Mouse (Mus musculus) liver, embryonic 15.5 days (tissue): ENCODE results near the gene Npas3. TPM values are rescaled to one million over a fixed set of nuclear protein-coding genes. Genes with fewer than 3 reads are reported as not detected.

Experiments
- ATAC-seq: fragments of 200-750 bp; cut with Nextera tagmentation; 2 replicates; pipeline ENCODE4 v1.8.0; 2017; ENCODE audit warnings: moderate number of reproducible peaks, mild to moderate bottlenecking, moderate library complexity; ENCODE audit not compliant: insufficient read depth
- H3K27ac ChIP-seq: fragments of 300-500 bp; sonication (generic); replicated peaks from 2 replicates; pipeline ENCODE4 v1.5.1; 2015; ENCODE audit warnings: mild to moderate bottlenecking, inconsistent platforms
- H3K27me3 ChIP-seq: fragments of 300-500 bp; sonication (generic); 2 replicates; pipeline ENCODE4 v1.6.1; 2015; ENCODE audit warnings: mild to moderate bottlenecking, inconsistent platforms
- H3K36me3 ChIP-seq: fragments of 300-500 bp; sonication (generic); replicated peaks from 2 replicates; pipeline ENCODE4 v1.6.1; 2015; ENCODE audit warnings: moderate library complexity, mild to moderate bottlenecking, inconsistent platforms
- H3K4me1 ChIP-seq: fragments of 300-500 bp; sonication (generic); replicated peaks from 2 replicates; pipeline ENCODE4 v1.6.1; 2015; ENCODE audit warnings: inconsistent platforms
- H3K4me2 ChIP-seq: fragments of 300-500 bp; sonication (generic); 2 replicates; pipeline ENCODE4 v1.6.1; 2015; ENCODE audit warnings: moderate library complexity, mild to moderate bottlenecking, inconsistent platforms
- H3K4me3 ChIP-seq: fragments of 300-500 bp; sonication (generic); replicated peaks from 2 replicates; pipeline ENCODE4 v1.5.1; 2015; ENCODE audit warnings: mild to moderate bottlenecking, inconsistent platforms
- H3K9ac ChIP-seq: fragments of 300-500 bp; sonication (generic); 2 replicates; pipeline ENCODE4 v1.6.1; 2015; ENCODE audit warnings: moderate library complexity, mild to moderate bottlenecking, inconsistent platforms
- H3K9me3 ChIP-seq: fragments of 300-500 bp; sonication (generic); replicated peaks from 2 replicates; pipeline ENCODE4 v1.6.1; 2016; ENCODE audit warnings: inconsistent platforms
- WGBS: fragments of 180-500 bp; shearing (Covaris S2); methylation state at CpG from one replicate; pipeline ENCODE4 v1.1.7; 2015; ENCODE audit warnings: mixed read lengths; ENCODE audit not compliant: insufficient replicate concordance; 5-methylcytosine and 5-hydroxymethylcytosine counted together
- polyA plus RNA-seq: library from polyadenylated mRNA; unstranded; fragments of >200 nt; fragmentation: Nextera tagmentation; extraction: Ambion mirVana; gene quantifications from 2 replicates; pipeline ENCODE4 v1.2.1, GENCODE M21; 2015

Npas3 gene
- polyA plus RNA-seq, 1 experiment from 2014 or later: 0.33 TPM

GRCm38 (mm10) chr12:53331391-53331790, 82.9 kb downstream of the Npas3 start:
- ATAC-seq: no peak
- Histone ChIP-seq H3K9ac (no peak overlapping the region), H3K9me3 (no peaks in the 10 kb centered on the region), H3K27ac (no peak overlapping the region), H3K4me1 (no peaks in the 10 kb centered on the region), H3K4me2 (no peak overlapping the region), H3K4me3 (no peak overlapping the region), H3K27me3 (no peaks in the 10 kb centered on the region), H3K36me3 (no peaks in the 10 kb centered on the region)
- WGBS: 63% methylated on average over 9 of the region's 9 CpGs

- no peak overlapping the region for H3K4me3 ChIP-seq
- WGBS: 64% methylated on average over 3 of the region's 3 CpGs
These were observed 83.3 kb downstream of the Npas3 start for GRCm38 (mm10) chr12:53331800-53332199.

GRCm38 (mm10) chr12:53333251-53333650, 84.8 kb downstream of the Npas3 start:
- 67% methylated on average over 2 of the region's 2 CpGs for WGBS
- no peak overlapping the region for H3K9ac ChIP-seq
- no peak overlapping the region for H3K4me3 ChIP-seq
- no peaks in the 10 kb centered on the region for H3K36me3 ChIP-seq
- H3K4me2 ChIP-seq: no peak overlapping the region
- ATAC-seq: no peak
- H3K27ac ChIP-seq: no peak overlapping the region
- H3K9me3 ChIP-seq: no peaks in the 10 kb centered on the region
- H3K27me3 ChIP-seq: no peaks in the 10 kb centered on the region
- no peaks in the 10 kb centered on the region for H3K4me1 ChIP-seq

More at GRCm38 (mm10) chr12:53331800-53332199, 83.3 kb downstream of the Npas3 start:
- Histone ChIP-seq H3K4me1 (no peaks in the 10 kb centered on the region), H3K9ac (no peak overlapping the region), H3K27me3 (no peaks in the 10 kb centered on the region), H3K36me3 (no peaks in the 10 kb centered on the region), H3K27ac (no peak overlapping the region), H3K9me3 (no peaks in the 10 kb centered on the region), H3K4me2 (no peak overlapping the region)
- no peak for ATAC-seq

- Histone ChIP-seq H3K4me2 (no peak overlapping the region), H3K36me3 (no peaks in the 10 kb centered on the region), H3K4me3 (no peak overlapping the region), H3K4me1 (no peaks in the 10 kb centered on the region), H3K9me3 (no peaks in the 10 kb centered on the region), H3K27me3 (no peaks in the 10 kb centered on the region), H3K9ac (no peak overlapping the region), H3K27ac (no peak overlapping the region)
- ATAC-seq: no peak
- WGBS: 73% methylated on average over 14 of the region's 14 CpGs
These were observed 90.0 kb downstream of the Npas3 start for GRCm38 (mm10) chr12:53338349-53338948.

GRCm38 (mm10) chr12:53342741-53343140, 94.3 kb downstream of the Npas3 start:
- Histone ChIP-seq H3K27me3 (no peaks in the 10 kb centered on the region), H3K4me1 (no peaks in the 10 kb centered on the region), H3K36me3 (no peaks in the 10 kb centered on the region), H3K4me3 (no peak overlapping the region), H3K27ac (no peak overlapping the region), H3K4me2 (no peak overlapping the region), H3K9ac (no peak overlapping the region), H3K9me3 (no peaks in the 10 kb centered on the region)
- ATAC-seq: no peak
- 64% methylated on average over 9 of the region's 9 CpGs for WGBS

GRCm38 (mm10) chr12:53351860-53352259, 103.4 kb downstream of the Npas3 start:
- no peaks in the 10 kb centered on the region for H3K36me3 ChIP-seq
- H3K27me3 ChIP-seq: no peaks in the 10 kb centered on the region
- WGBS: 68% methylated on average over 7 of the region's 7 CpGs
- ATAC-seq: no peak
- no peaks in the 10 kb centered on the region for H3K4me1 ChIP-seq
- no peak overlapping the region for H3K4me3 ChIP-seq
- H3K4me2 ChIP-seq: no peak overlapping the region
- no peak overlapping the region for H3K27ac ChIP-seq
- no peaks in the 10 kb centered on the region for H3K9me3 ChIP-seq
- H3K9ac ChIP-seq: no peak overlapping the region

- no peak overlapping the region for H3K4me2 ChIP-seq
- no peaks in the 10 kb centered on the region for H3K4me1 ChIP-seq
- no peaks in the 10 kb centered on the region for H3K9me3 ChIP-seq
- no peak overlapping the region for H3K9ac ChIP-seq
- no peaks in the 10 kb centered on the region for H3K27me3 ChIP-seq
- no peaks in the 10 kb centered on the region for H3K36me3 ChIP-seq
- no peak overlapping the region for H3K4me3 ChIP-seq
- no peak overlapping the region for H3K27ac ChIP-seq
- no peak for ATAC-seq
- WGBS: 64% methylated on average over 5 of the region's 5 CpGs
These were observed 117.3 kb downstream of the Npas3 start for GRCm38 (mm10) chr12:53365751-53366150.

- no peak overlapping the region for H3K27ac ChIP-seq
- no peak overlapping the region for H3K4me3 ChIP-seq
- no peak overlapping the region for H3K4me2 ChIP-seq
- H3K4me1 ChIP-seq: no peaks in the 10 kb centered on the region
- no peaks in the 10 kb centered on the region for H3K36me3 ChIP-seq
- no peak overlapping the region for H3K9ac ChIP-seq
- no peak for ATAC-seq
- H3K27me3 ChIP-seq: no peaks in the 10 kb centered on the region
- no peaks in the 10 kb centered on the region for H3K9me3 ChIP-seq
- WGBS: 66% methylated on average over 8 of the region's 8 CpGs
These were observed 136.4 kb downstream of the Npas3 start for GRCm38 (mm10) chr12:53384851-53385250.

- Histone ChIP-seq H3K9me3 (no peaks in the 10 kb centered on the region), H3K4me3 (no peak overlapping the region), H3K36me3 (no peaks in the 10 kb centered on the region), H3K27me3 (no peaks in the 10 kb centered on the region), H3K4me2 (no peak overlapping the region), H3K4me1 (no peaks in the 10 kb centered on the region), H3K9ac (no peak overlapping the region), H3K27ac (no peak overlapping the region)
- 33% methylated on average over 4 of the region's 4 CpGs for WGBS
- no peak for ATAC-seq
These were observed 157.4 kb downstream of the Npas3 start for GRCm38 (mm10) chr12:53405856-53406255.

GRCm38 (mm10) chr12:53407776-53408175, 159.3 kb downstream of the Npas3 start:
- no peak overlapping the region for H3K4me2 ChIP-seq
- H3K27me3 ChIP-seq: no peaks in the 10 kb centered on the region
- H3K27ac ChIP-seq: no peak overlapping the region
- no peaks in the 10 kb centered on the region for H3K36me3 ChIP-seq
- no peak overlapping the region for H3K9ac ChIP-seq
- 54% methylated on average over 3 of the region's 3 CpGs for WGBS
- ATAC-seq: no peak
- H3K4me3 ChIP-seq: no peak overlapping the region
- H3K9me3 ChIP-seq: no peaks in the 10 kb centered on the region
- no peaks in the 10 kb centered on the region for H3K4me1 ChIP-seq

GRCm38 (mm10) chr12:53409711-53410110, 161.2 kb downstream of the Npas3 start:
- Histone ChIP-seq H3K4me3 (no peak overlapping the region), H3K4me2 (no peak overlapping the region), H3K36me3 (no peaks in the 10 kb centered on the region), H3K4me1 (no peaks in the 10 kb centered on the region), H3K27ac (no peak overlapping the region), H3K9ac (no peak overlapping the region), H3K27me3 (no peaks in the 10 kb centered on the region), H3K9me3 (no peaks in the 10 kb centered on the region)
- ATAC-seq: no peak
- 65% methylated on average over 4 of the region's 4 CpGs for WGBS

- Histone ChIP-seq H3K9ac (no peak overlapping the region), H3K27ac (no peak overlapping the region), H3K4me1 (no peaks in the 10 kb centered on the region), H3K4me3 (no peak overlapping the region), H3K36me3 (no peaks in the 10 kb centered on the region), H3K4me2 (no peak overlapping the region), H3K27me3 (no peaks in the 10 kb centered on the region), H3K9me3 (no peaks in the 10 kb centered on the region)
- 57% methylated on average over 2 of the region's 2 CpGs for WGBS
- no peak for ATAC-seq
These were observed 162.2 kb downstream of the Npas3 start for GRCm38 (mm10) chr12:53410647-53411046.
